Mouse (Mus musculus) MEL (cell line): ENCODE results near the gene Fam78b. TPM values are rescaled to one million over a fixed set of nuclear protein-coding genes. Genes with fewer than 3 reads are reported as not detected.

ENCODE experiments used
- DNase-seq: peaks from one replicate; pipeline ENCODE4 v3.0.0; 2011; ENCODE audit warnings: low read depth, low spot score
- H3K27ac ChIP-seq: 2 replicates; pipeline ENCODE4 v1.5.1; 2012; ENCODE audit warnings: low read depth, mild to moderate bottlenecking, control low read depth, low read length, moderate library complexity; ENCODE audit not compliant: control insufficient read depth
- H3K27me3 ChIP-seq, 2 experiments: fragments of 150-350 bp in 1 of 2; sonication (generic) in 1 of 2; 2 replicates each; pipeline ENCODE4 v1.6.1; 2012; ENCODE audit warnings: low read length in 2 of 2, mild to moderate bottlenecking in 2 of 2, improper control_type of control experiment in 1 of 2, moderate library complexity in 1 of 2; ENCODE audit not compliant: insufficient read depth in 2 of 2, control insufficient read depth in 1 of 2
- H3K36me3 ChIP-seq, 2 experiments: 2 replicates each; pipeline ENCODE4 v1.6.1; 2012 to 2014; ENCODE audit warnings: low read length in 2 of 2, improper control_type of control experiment in 1 of 2, inconsistent platforms in 1 of 2, mild to moderate bottlenecking in 1 of 2; ENCODE audit not compliant: insufficient read depth in 2 of 2, control insufficient read depth in 1 of 2
- H3K4me1 ChIP-seq, 2 experiments: fragments of 150-350 bp in 1 of 2; sonication (generic) in 1 of 2; 2 replicates each; pipeline ENCODE4 v1.6.1; 2012; ENCODE audit warnings: low read length in 2 of 2, improper control_type of control experiment in 1 of 2, mild to moderate bottlenecking in 1 of 2; ENCODE audit not compliant: insufficient read depth in 2 of 2, control insufficient read depth in 1 of 2
- H3K4me3 ChIP-seq, 2 experiments: fragments of 150-350 bp in 1 of 2; sonication (generic) in 1 of 2; 2 replicates each; pipeline ENCODE4 v1.5.1; 2012; ENCODE audit warnings: low read depth in 2 of 2, low read length in 2 of 2, mild to moderate bottlenecking in 2 of 2, moderate library complexity in 2 of 2, control low read depth in 1 of 2, improper control_type of control experiment in 1 of 2; ENCODE audit not compliant: control insufficient read depth in 1 of 2, insufficient read depth in 1 of 2
- H3K79me2 ChIP-seq: 2 replicates; pipeline ENCODE4 v1.6.1; 2012; ENCODE audit warnings: mild to moderate bottlenecking, low read length, moderate library complexity; ENCODE audit not compliant: control insufficient read depth, poor library complexity, insufficient read depth
- H3K9ac ChIP-seq: 2 replicates; pipeline ENCODE4 v1.6.1; 2012; ENCODE audit warnings: low read depth, mild to moderate bottlenecking, control low read depth, low read length, moderate library complexity; ENCODE audit not compliant: control insufficient read depth, poor library complexity, severe bottlenecking
- H3K9me3 ChIP-seq: fragments of 150-350 bp; sonication (generic); replicated peaks from 2 replicates; pipeline ENCODE4 v1.6.1; 2012; ENCODE audit warnings: mild to moderate bottlenecking, low read length, improper control_type of control experiment, moderate library complexity; ENCODE audit not compliant: insufficient read depth
- CTCF ChIP-seq, 3 experiments: IDR thresholded peaks in 2 of 3; conservative IDR thresholded peaks in 1 of 3; 2 replicates each; pipeline ENCODE4 v1.5.1; 2011 to 2012; ENCODE audit warnings: low read length in 3 of 3, low read depth in 2 of 3, mild to moderate bottlenecking in 2 of 3, improper control_type of control experiment in 1 of 3, inconsistent platforms in 1 of 3, mixed read lengths in 1 of 3, moderate library complexity in 1 of 3; ENCODE audit not compliant: control insufficient read depth in 1 of 3, insufficient read depth in 1 of 3, poor library complexity in 1 of 3, severe bottlenecking in 1 of 3
- EP300 ChIP-seq, 2 experiments: IDR thresholded peaks; 2 replicates each; pipeline ENCODE4 v1.6.1; 2011; ENCODE audit warnings: improper control_type of control experiment in 2 of 2, low read length in 2 of 2, low read depth in 1 of 2, mild to moderate bottlenecking in 1 of 2
- GATA1 ChIP-seq: IDR thresholded peaks from 2 replicates; pipeline ENCODE4 v1.6.1; 2011; ENCODE audit warnings: low read depth, low read length, improper control_type of control experiment
- MAX ChIP-seq: IDR thresholded peaks from 2 replicates; pipeline ENCODE4 v1.6.1; 2011; ENCODE audit warnings: low read length, improper control_type of control experiment
- MAZ ChIP-seq: IDR thresholded peaks from 2 replicates; pipeline ENCODE4 v1.6.1; 2012; ENCODE audit warnings: low read depth, mild to moderate bottlenecking, inconsistent platforms, low read length, improper control_type of control experiment
- MEF2A ChIP-seq: IDR thresholded peaks from 2 replicates; pipeline ENCODE4 v1.6.1; 2014; ENCODE audit warnings: low read depth, mild to moderate bottlenecking, inconsistent platforms, low read length, improper control_type of control experiment; ENCODE audit not compliant: poor library complexity, insufficient replicate concordance, severe bottlenecking; ENCODE audit errors: extremely low read depth
- MXI1 ChIP-seq: IDR thresholded peaks from 2 replicates; pipeline ENCODE4 v1.6.1; 2011; ENCODE audit warnings: mild to moderate bottlenecking, low read depth, low read length, improper control_type of control experiment
- MYC ChIP-seq: IDR thresholded peaks from 2 replicates; pipeline ENCODE4 v1.6.1; 2011; ENCODE audit warnings: low read depth, mild to moderate bottlenecking, low read length, improper control_type of control experiment, moderate library complexity
- NRF1 ChIP-seq: IDR thresholded peaks from 2 replicates; pipeline ENCODE4 v1.6.1; 2014; ENCODE audit warnings: low read depth, mild to moderate bottlenecking, inconsistent platforms, low read length, improper control_type of control experiment, moderate library complexity; ENCODE audit not compliant: poor library complexity, insufficient read depth, severe bottlenecking
- POLR2A ChIP-seq, 2 experiments: IDR thresholded peaks; 2 replicates each; pipeline ENCODE4 v1.6.1; 2011 to 2012; ENCODE audit warnings: low read length in 2 of 2, mild to moderate bottlenecking in 2 of 2, control low read depth in 1 of 2, improper control_type of control experiment in 1 of 2, low read depth in 1 of 2, moderate library complexity in 1 of 2; ENCODE audit not compliant: control insufficient read depth in 1 of 2, insufficient read depth in 1 of 2, poor library complexity in 1 of 2
- POLR2AphosphoS2 ChIP-seq: IDR thresholded peaks from 2 replicates; pipeline ENCODE4 v1.6.1; 2011; ENCODE audit warnings: low read length, improper control_type of control experiment
- RAD21 ChIP-seq: IDR thresholded peaks from 2 replicates; pipeline ENCODE4 v1.6.1; 2011; ENCODE audit warnings: mild to moderate bottlenecking, low read depth, low read length, improper control_type of control experiment
- SIN3A ChIP-seq: IDR thresholded peaks from 2 replicates; pipeline ENCODE4 v1.6.1; 2012; ENCODE audit warnings: low read length, improper control_type of control experiment, inconsistent platforms
- TBP ChIP-seq: IDR thresholded peaks from 2 replicates; pipeline ENCODE4 v1.8.0; 2011; ENCODE audit warnings: low read depth, low read length, improper control_type of control experiment
- TCF12 ChIP-seq: IDR thresholded peaks from 2 replicates; pipeline ENCODE4 v1.6.1; 2014; ENCODE audit warnings: low read depth, mild to moderate bottlenecking, inconsistent platforms, low read length, improper control_type of control experiment, moderate library complexity
- polyA plus RNA-seq, 2 experiments: library from polyadenylated mRNA; stranded (reverse) in 1 of 2; unstranded in 1 of 2; fragments of >175 nt in 1 of 2; fragments of >200 nt in 1 of 2; gene quantifications; 2 replicates each; pipeline versions ENCODE4 v1.2.1 to v1.2.4; 2012; ENCODE audit warnings: low replicate concordance in 2 of 2, low read depth in 1 of 2; ENCODE audit not compliant: insufficient read length in 2 of 2, insufficient read depth in 1 of 2, missing spikeins in 1 of 2
- total RNA-seq: library from RNA; depleted of rRNA; stranded (reverse); fragments of 300-350 nt; gene quantifications from 2 replicates; pipeline ENCODE4 v1.2.3, GENCODE M21; 2012

Fam78b gene
- total and polyA plus RNA-seq, 3 experiments = not detected

- Histone ChIP-seq H3K27me3 (no peaks in the 10 kb centered on the region), H3K79me2 (no peaks in the 10 kb centered on the region), H3K9ac (no peak overlapping the region)
These were observed 80.7 kb downstream of the Fam78b start for GRCm38 (mm10) chr1:167081946-167082345.

GRCm38 (mm10) chr1:167082506-167083100 lies 81.4 kb downstream of the Fam78b start:
- H3K27me3 ChIP-seq = no peaks in the 10 kb centered on the region
- DNase-seq = no peak
- no peaks in the 10 kb centered on the region for H3K4me1 ChIP-seq
- no peaks in the 10 kb centered on the region for H3K36me3 ChIP-seq
- no peaks in the 10 kb centered on the region for H3K9me3 ChIP-seq
- TF ChIP-seq RAD21 (no peak), POLR2A (IDR thresholded peaks at IDR 0.05; ENCODE audit: control insufficient read depth in 1 of 2, insufficient read depth in 1 of 2, low read depth in 1 of 2, low read length in 2 of 2, poor library complexity in 1 of 2) (no peak), CTCF (IDR thresholded peaks at IDR 0.05 in 2 of 3, conservative IDR thresholded peaks at IDR 0.05 in 1 of 3; ENCODE audit: control insufficient read depth in 1 of 3, insufficient read depth in 1 of 3, low read depth in 2 of 3, low read length in 3 of 3, poor library complexity in 1 of 3, severe bottlenecking in 1 of 3) (no peak), MAX (no peak), POLR2AphosphoS2 (no peak), SIN3A (no peak), EP300 (IDR thresholded peaks at IDR 0.05; ENCODE audit: low read depth in 1 of 2, low read length in 2 of 2) (no peak), TBP (no peak), TCF12 (no peak)
- H3K9ac ChIP-seq = no peak overlapping the region
- H3K4me3 ChIP-seq = no peak overlapping the region
- H3K79me2 ChIP-seq = no peaks in the 10 kb centered on the region
- no peak overlapping the region for H3K27ac ChIP-seq

More at GRCm38 (mm10) chr1:167081946-167082345, 80.7 kb downstream of the Fam78b start:
- DNase-seq = no peak
- Histone ChIP-seq H3K4me1 (no peaks in the 10 kb centered on the region), H3K36me3 (no peaks in the 10 kb centered on the region), H3K4me3 (no peak overlapping the region), H3K9me3 (no peaks in the 10 kb centered on the region)
- TF ChIP-seq POLR2AphosphoS2 (no peak), MXI1 (no peak), TCF12 (no peak), GATA1 (no peak), MEF2A (no peak), NRF1 (no peak), EP300 (IDR thresholded peaks at IDR 0.05; ENCODE audit: low read depth in 1 of 2, low read length in 2 of 2) (no peak), MAZ (no peak), MYC (no peak)
- TF ChIP-seq, all 39 proteins: peak for 0
- no peak overlapping the region for H3K27ac ChIP-seq
